Comparison of ENCODE assay signal across 9 mouse cellular contexts in the genomic region with DNA sequence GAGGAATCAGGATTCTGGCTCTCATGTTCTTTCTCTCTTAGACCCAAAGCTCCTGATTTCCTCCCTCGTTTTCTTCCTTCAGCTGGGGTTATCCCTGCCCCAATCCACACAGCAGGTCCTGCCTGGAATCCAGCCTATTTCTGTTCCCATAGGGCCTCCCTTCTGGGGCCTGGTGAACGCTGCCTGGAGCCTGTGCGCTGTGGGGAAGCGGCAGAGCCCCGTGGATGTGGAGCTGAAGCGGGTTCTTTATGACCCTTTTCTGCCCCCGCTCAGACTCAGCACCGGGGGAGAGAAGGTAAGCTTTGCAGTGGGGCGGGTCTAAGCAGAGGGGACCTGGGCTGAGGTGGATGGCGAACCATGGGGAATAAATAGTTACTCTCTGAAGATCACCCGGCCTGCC. TPM values are rescaled to one million over a fixed set of nuclear protein-coding genes. Genes with fewer than 3 reads are reported as not detected.
A peak's percentile ranks its signal among the peaks of the same experiment; 100 is the strongest.
DNase-seq lines count a peak whose midpoint lies in the region; ATAC-seq and TF ChIP-seq lines count a peak whose summit lies in the region.
"Had no signal": no experiment of that assay in that cellular context is flagged by ENCODE, and none has a peak within 500 bp of the region (broad histone marks: within the 10 kb centered on the region; RNA-seq: fewer than 3 reads in every experiment).

No protein-coding gene starts in this region.

- H3K9me3 ChIP-seq in ES-E14 (ENCODE audit: control insufficient read depth, insufficient read depth, low read depth, low read length), result no peaks in the 10 kb centered on the region
- no peaks in the 10 kb centered on the region for H3K9me3 ChIP-seq in heart, embryonic 14.5 days (ENCODE audit: control insufficient read depth, low read length)
- no peaks in the 10 kb centered on the region for H3K9me3 ChIP-seq in midbrain, embryonic 11.5 days (ENCODE audit: control insufficient read depth, low read length)

- H3K27ac ChIP-seq in ES-E14 (ENCODE audit: insufficient read depth, low read depth, low read length, poor library complexity, severe bottlenecking), result no peak overlapping the region
- peak overlapping the region; percentile 15 to 59; a peak in 2 of 4 replicates for H3K27ac ChIP-seq in heart, embryonic 14.5 days (replicated peaks in 1 of 2; ENCODE audit: control insufficient read depth in 1 of 2, insufficient read depth in 1 of 2, low read depth in 2 of 2, low read length in 2 of 2)
- peak overlapping the region; percentile 42; the same call in 1 of the 2 replicates for H3K27ac ChIP-seq in midbrain, embryonic 11.5 days (ENCODE audit: low read depth, low read length)
- H3K27ac ChIP-seq: liver, embryonic 14.5 days had no signal

- peak overlapping the region; percentile 59; the same call in 1 of the 2 replicates for H3K9ac ChIP-seq in ES-E14 (ENCODE audit: insufficient read depth, low read depth, low read length, poor library complexity, severe bottlenecking)
- H3K9ac ChIP-seq in heart, embryonic 14.5 days (ENCODE audit: low read length), result peak overlapping the region; percentile 58
- H3K9ac ChIP-seq in midbrain, embryonic 11.5 days (ENCODE audit: low read length), result peak overlapping the region; percentile 45
- H3K9ac ChIP-seq: liver, embryonic 14.5 days had no signal

- no peaks in the 10 kb centered on the region for H3K36me3 ChIP-seq in ES-E14 (ENCODE audit: control insufficient read depth, insufficient read depth, low read length, poor library complexity, severe bottlenecking)
- H3K36me3 ChIP-seq in heart, embryonic 14.5 days (ENCODE audit: control insufficient read depth, insufficient read depth, low read length), result no peaks in the 10 kb centered on the region
- no peaks in the 10 kb centered on the region for H3K36me3 ChIP-seq in midbrain, embryonic 11.5 days (ENCODE audit: control insufficient read depth, insufficient read depth, low read length)

- DNase-seq in gastrocnemius, postnatal 25 days, result peak; percentile 31
- no peak for DNase-seq in gastrocnemius, postnatal 36 days
- DNase-seq in ES-E14 (ENCODE audit: low read depth, low spot score), result no peak
- no peak for DNase-seq in midbrain, embryonic 11.5 days (ENCODE audit: low spot score, missing footprints)
- no peak for DNase-seq in adrenal gland, postnatal 4 days (ENCODE audit: low spot score in 2 of 2)

- H3K27me3 ChIP-seq in heart, embryonic 14.5 days (ENCODE audit: control insufficient read depth, insufficient read depth, low read length), result peaks cover 23% of the 10 kb centered on the region
- peaks cover 22% of the 10 kb centered on the region for H3K27me3 ChIP-seq in midbrain, embryonic 11.5 days (ENCODE audit: control insufficient read depth, insufficient read depth, low read length)

- H3K4me3 ChIP-seq in ES-E14 (ENCODE audit: insufficient read depth in 1 of 2, low read depth in 1 of 2, low read length in 2 of 2, poor library complexity in 1 of 2, severe bottlenecking in 1 of 2), result peak overlapping the region; percentile 41 to 53; a peak in 3 of 4 replicates
- H3K4me3 ChIP-seq in heart, embryonic 14.5 days (ENCODE audit: control insufficient read depth in 1 of 2, insufficient read depth in 1 of 2, low read depth in 1 of 2, low read length in 2 of 2), result peak overlapping the region; percentile 31 to 43
- H3K4me3 ChIP-seq in midbrain, embryonic 11.5 days (ENCODE audit: low read depth, low read length), result peak overlapping the region; percentile 7; the same call in 1 of the 2 replicates

- WGBS in heart, embryonic 14.5 days, result 27% methylated on average over 11 of the region's 11 CpGs
- 27% methylated on average over 11 of the region's 11 CpGs for WGBS in midbrain, embryonic 11.5 days

- ATAC-seq in heart, embryonic 14.5 days (ENCODE audit: insufficient number of reproducible peaks, insufficient read depth, low FRiP score, low read depth), result no peak
- no peak for ATAC-seq in midbrain, embryonic 11.5 days (ENCODE audit: low FRiP score)
- no peak for ATAC-seq in activated CD4-positive, CD25-positive, alpha-beta regulatory T cell, adult 4 months
- no peak for ATAC-seq in erythroblast, adult 5-6 weeks (replicated peaks; ENCODE audit: low FRiP score, poor library complexity, severe bottlenecking)

- H3K4me1 ChIP-seq in ES-E14 (ENCODE audit: control insufficient read depth in 2 of 2, insufficient read depth in 2 of 2, low read length in 2 of 2, poor library complexity in 1 of 2), result peaks cover 0 to 12% of the 10 kb centered on the region in 2 experiments; a peak in 2 of 4 replicates
- peaks cover 17 to 33% of the 10 kb centered on the region in 2 experiments for H3K4me1 ChIP-seq in heart, embryonic 14.5 days (ENCODE audit: control insufficient read depth in 2 of 2, insufficient read depth in 2 of 2, low read length in 2 of 2)
- H3K4me1 ChIP-seq in midbrain, embryonic 11.5 days (ENCODE audit: control insufficient read depth, insufficient read depth, low read length), result peaks cover 33% of the 10 kb centered on the region

- intact Hi-C loops in gastrocnemius, postnatal 36 days (cut with DNase I), result no loop called here

- peak overlapping the region; percentile 83 for H3K4me2 ChIP-seq in heart, embryonic 14.5 days (ENCODE audit: low read length)
- peak overlapping the region; percentile 82 for H3K4me2 ChIP-seq in midbrain, embryonic 11.5 days

- in situ Hi-C loops in ES-E14 (cut with MboI; ENCODE audit: low sequenced_read_pairs in 2 of 2, unreplicated experiment in 2 of 2), result no loop called here

TF ChIP-seq in ES-E14, 5 proteins besides CTCF, POLR2A, EP300 and RAD21 (continues in another document):
- TF ChIP-seq MAFK (IDR thresholded peaks at IDR 0.05; ENCODE audit: insufficient read depth, low read depth, low read length) (no peak), CHD2 (IDR thresholded peaks at IDR 0.05; ENCODE audit: low read depth, low read length) (no peak), HCFC1 (IDR thresholded peaks at IDR 0.05; ENCODE audit: borderline replicate concordance, insufficient read depth, low read length) (no peak)

RNA-seq across cellular contexts. Expression of a gene that starts 1.4 kb away (rescaled TPM):
- total RNA-seq in gastrocnemius, postnatal 25 days (2021), result 10 to 100 TPM in 1 of 2 experiments, 1 to 10 TPM in 1; 4.9 to 11.2 TPM
- 1 to 10 TPM; 7.7 to 9.5 TPM for total RNA-seq in gastrocnemius, postnatal 36 days (2021)
- 4.4 and 7.9 TPM in 2 replicates for total RNA-seq in ES-E14 (2012; rRNA removed)
- polyA plus RNA-seq in heart, embryonic 14.5 days (2014; fragmentation: Nextera tagmentation; extraction: Ambion mirVana), result 6.8 and 8.0 TPM in 2 replicates
- polyA plus RNA-seq in midbrain, embryonic 11.5 days (2014; fragmentation: Nextera tagmentation; extraction: Ambion mirVana), result 3.3 and 6.3 TPM in 2 replicates
- polyA plus RNA-seq in activated CD4-positive, CD25-positive, alpha-beta regulatory T cell, adult 4 months (2017; shearing (Covaris generic)), result under 1 TPM in 1 of 2 experiments, not detected in 1; 0.51 TPM
- total RNA-seq in adrenal gland, postnatal 4 days (2021), result 10 to 100 TPM; 15.1 to 16.4 TPM
- not detected in 2 replicates for total RNA-seq in erythroblast, adult 5-6 weeks (2015; ENCODE audit: low replicate concordance)
- not detected in 2 replicates for total RNA-seq in erythroblast, adult 5-6 weeks (2017; ENCODE audit: low replicate concordance)

RNA-seq across cellular contexts. Expression of a gene that starts 3.8 kb away (rescaled TPM):
- 100 to 1,000 TPM in 1 of 2 experiments, 10 to 100 TPM in 1; 14.3 to 121 TPM for total RNA-seq in gastrocnemius, postnatal 25 days (2021)
- total RNA-seq in gastrocnemius, postnatal 36 days (2021), result 100 to 1,000 TPM in 1 of 2 experiments, 10 to 100 TPM in 1; 52.8 to 118 TPM
- total RNA-seq in ES-E14 (2012; rRNA removed), result 10.0 and 10.6 TPM in 2 replicates
- polyA plus RNA-seq in heart, embryonic 14.5 days (2014; fragmentation: Nextera tagmentation; extraction: Ambion mirVana), result 4.5 and 7.3 TPM in 2 replicates
- polyA plus RNA-seq in midbrain, embryonic 11.5 days (2014; fragmentation: Nextera tagmentation; extraction: Ambion mirVana), result 2.2 and 3.5 TPM in 2 replicates
- polyA plus RNA-seq in activated CD4-positive, CD25-positive, alpha-beta regulatory T cell, adult 4 months (2017; shearing (Covaris generic)), result 1 to 10 TPM; 5.2 to 8.5 TPM
- 100 to 1,000 TPM; 101 to 129 TPM for total RNA-seq in adrenal gland, postnatal 4 days (2021)
- 1.5 and 1.9 TPM in 2 replicates for total RNA-seq in erythroblast, adult 5-6 weeks (2015; ENCODE audit: low replicate concordance)
- total RNA-seq in erythroblast, adult 5-6 weeks (2017; ENCODE audit: low replicate concordance), result 0.77 and 2.2 TPM in 2 replicates

RNA-seq across cellular contexts. Expression of a gene that starts 6.9 kb away (rescaled TPM):
- total RNA-seq in gastrocnemius, postnatal 25 days (2021), result under 1 TPM in 1 of 2 experiments, not detected in 1; 0.16 TPM
- total RNA-seq in gastrocnemius, postnatal 36 days (2021), result under 1 TPM; 0.12 to 0.26 TPM
- 4.5 and 7.6 TPM in 2 replicates for total RNA-seq in ES-E14 (2012; rRNA removed)
- polyA plus RNA-seq in heart, embryonic 14.5 days (2014; fragmentation: Nextera tagmentation; extraction: Ambion mirVana), result 0.28 and 0.41 TPM in 2 replicates
- 0.19 and 0.36 TPM in 2 replicates for polyA plus RNA-seq in midbrain, embryonic 11.5 days (2014; fragmentation: Nextera tagmentation; extraction: Ambion mirVana)
- not detected for polyA plus RNA-seq in activated CD4-positive, CD25-positive, alpha-beta regulatory T cell, adult 4 months (2017; shearing (Covaris generic))
- under 1 TPM; 0.11 to 0.28 TPM for total RNA-seq in adrenal gland, postnatal 4 days (2021)
- not detected in 2 replicates for total RNA-seq in erythroblast, adult 5-6 weeks (2015; ENCODE audit: low replicate concordance)
- not detected in 2 replicates for total RNA-seq in erythroblast, adult 5-6 weeks (2017; ENCODE audit: low replicate concordance)

RNA-seq across cellular contexts. Expression of a gene that starts 14.2 kb away (rescaled TPM):
- 100 to 1,000 TPM; 433 to 449 TPM for total RNA-seq in gastrocnemius, postnatal 25 days (2021)
- total RNA-seq in gastrocnemius, postnatal 36 days (2021), result 100 to 1,000 TPM; 396 to 453 TPM
- 3,487 and 5,312 TPM in 2 replicates for total RNA-seq in ES-E14 (2012; rRNA removed)
- 666 and 743 TPM in 2 replicates for polyA plus RNA-seq in heart, embryonic 14.5 days (2014; fragmentation: Nextera tagmentation; extraction: Ambion mirVana)
- polyA plus RNA-seq in midbrain, embryonic 11.5 days (2014; fragmentation: Nextera tagmentation; extraction: Ambion mirVana), result 878 and 933 TPM in 2 replicates
- 1,000 to 10,000 TPM; 2,566 to 2,766 TPM for polyA plus RNA-seq in activated CD4-positive, CD25-positive, alpha-beta regulatory T cell, adult 4 months (2017; shearing (Covaris generic))
- total RNA-seq in adrenal gland, postnatal 4 days (2021), result 1,000 to 10,000 TPM; 1,215 to 1,230 TPM
- total RNA-seq in erythroblast, adult 5-6 weeks (2015; ENCODE audit: low replicate concordance), result 423 and 424 TPM in 2 replicates
- total RNA-seq in erythroblast, adult 5-6 weeks (2017; ENCODE audit: low replicate concordance), result 286 and 289 TPM in 2 replicates

RNA-seq across cellular contexts. Expression of a gene that starts 16.7 kb away (rescaled TPM):
- 10 to 100 TPM in 1 of 2 experiments, 1 to 10 TPM in 1; 8.5 to 12.7 TPM for total RNA-seq in gastrocnemius, postnatal 25 days (2021)
- total RNA-seq in gastrocnemius, postnatal 36 days (2021), result 10 to 100 TPM; 12.2 to 12.7 TPM
- 18.7 and 21.5 TPM in 2 replicates for total RNA-seq in ES-E14 (2012; rRNA removed)
- 11.9 and 12.5 TPM in 2 replicates for polyA plus RNA-seq in heart, embryonic 14.5 days (2014; fragmentation: Nextera tagmentation; extraction: Ambion mirVana)
- polyA plus RNA-seq in midbrain, embryonic 11.5 days (2014; fragmentation: Nextera tagmentation; extraction: Ambion mirVana), result 11.8 and 14.9 TPM in 2 replicates
- polyA plus RNA-seq in activated CD4-positive, CD25-positive, alpha-beta regulatory T cell, adult 4 months (2017; shearing (Covaris generic)), result 10 to 100 TPM; 10.2 to 19.6 TPM
- 10 to 100 TPM; 30.1 to 33.3 TPM for total RNA-seq in adrenal gland, postnatal 4 days (2021)
- total RNA-seq in erythroblast, adult 5-6 weeks (2015; ENCODE audit: low replicate concordance), result 4.6 and 7.9 TPM in 2 replicates
- 2.1 and 2.6 TPM in 2 replicates for total RNA-seq in erythroblast, adult 5-6 weeks (2017; ENCODE audit: low replicate concordance)
